Mouse (Mus musculus) brain, embryonic 14.5 days (tissue): ENCODE results near the gene Ddias.

Experiments
- CTCF ChIP-seq: fragments of 200-500 bp; IDR thresholded peaks from 2 replicates; pipeline ENCODE4 v1.5.1; 2012; ENCODE audit warnings: inconsistent platforms, mild to moderate bottlenecking, moderate library complexity, borderline replicate concordance; ENCODE audit not compliant: insufficient read depth, insufficient read length; ENCODE audit errors: extremely low read depth
- POLR2A ChIP-seq: fragments of 200-500 bp; IDR thresholded peaks from 2 replicates; pipeline ENCODE4 v1.6.1; 2012; ENCODE audit warnings: mild to moderate bottlenecking, inconsistent platforms, borderline replicate concordance; ENCODE audit not compliant: poor library complexity, insufficient read depth, insufficient read length, severe bottlenecking; ENCODE audit errors: extremely low read depth

DNA sequence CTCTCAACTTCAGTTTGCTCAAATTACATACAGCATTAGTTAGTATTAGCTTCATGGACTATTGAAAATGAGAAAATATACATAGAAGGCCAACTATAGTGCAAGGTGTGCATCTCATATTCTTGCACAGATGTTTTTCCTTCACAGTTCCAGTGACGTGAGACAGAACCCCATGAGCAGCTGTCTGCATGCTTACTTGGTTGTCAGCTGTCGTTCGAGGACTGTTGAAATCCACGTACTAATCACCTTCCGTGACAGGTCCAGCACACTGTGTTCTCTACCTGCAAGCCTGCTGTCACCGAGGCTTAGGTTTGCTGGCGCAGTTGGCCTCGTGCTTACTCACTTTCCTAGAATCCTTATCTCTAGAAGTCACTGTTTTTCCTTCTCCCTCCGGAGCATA, 56.2 kb downstream of the Ddias start:
- TF ChIP-seq POLR2A (no peak), CTCF (no peak)
